Mouse (Mus musculus): ENCODE measurements around the gene Nudt7.

DNA sequence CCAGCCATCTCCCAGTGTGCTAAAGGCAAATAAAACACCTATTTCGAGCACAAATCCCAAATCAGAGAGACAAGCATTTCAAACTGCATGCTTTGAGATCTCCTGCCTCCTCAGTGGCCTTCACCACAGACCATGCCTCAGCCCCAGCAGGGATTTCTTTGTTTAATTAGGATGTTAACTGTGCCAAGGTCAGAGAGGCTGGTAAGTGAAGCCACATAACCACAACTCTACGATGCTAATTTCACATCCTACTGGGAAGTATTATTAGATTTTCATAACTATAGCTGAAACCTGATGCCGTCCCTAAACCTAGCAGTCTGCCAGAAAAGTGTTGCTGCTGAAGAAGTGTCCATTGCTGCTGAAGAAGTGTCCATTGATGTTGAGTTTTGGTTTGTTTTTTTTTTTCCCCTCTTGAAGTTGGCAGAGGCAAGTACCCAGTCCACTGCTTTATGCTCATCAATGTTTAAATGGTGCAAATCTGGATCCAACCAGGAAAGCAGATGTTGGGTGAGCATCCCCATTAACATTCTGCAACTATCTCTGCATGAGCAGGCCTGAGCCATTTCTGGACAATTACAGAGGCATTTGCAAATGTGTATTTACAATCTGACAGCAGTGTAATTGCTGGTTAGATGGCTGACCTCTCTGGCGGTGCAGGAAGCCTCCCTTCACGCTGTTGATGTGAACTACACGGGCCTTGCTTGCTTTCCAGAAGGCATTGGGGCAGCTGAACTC lies 20.1 kb downstream of the Nudt7 start:
- TF ChIP-seq CTCF (IDR thresholded peaks at IDR 0.05) (no peak), EP300 (IDR thresholded peaks at IDR 0.05; ENCODE audit: insufficient read depth, low read depth, low read length) (no peak), POLR2A (IDR thresholded peaks at IDR 0.05; ENCODE audit: insufficient read depth, low read depth, low read length) (no peak)

Measured in heart, adult 2 months (tissue).